Mouse (Mus musculus) midbrain, postnatal 0 days (tissue): Measurements from ENCODE around the gene Kcnc1. TPM values are rescaled to one million over a fixed set of nuclear protein-coding genes. Genes with fewer than 3 reads are reported as not detected.

Source experiments
- ATAC-seq: fragments of 200-750 bp; cut with Nextera tagmentation; 2 replicates; pipeline ENCODE4 v1.8.0; 2017; ENCODE audit warnings: moderate number of reproducible peaks, mild to moderate bottlenecking, moderate TSS enrichment, moderate library complexity; ENCODE audit not compliant: low FRiP score
- DNase-seq: peaks from one replicate; pipeline ENCODE4 v3.0.0-alpha.2; 2015; ENCODE audit warnings: low spot score
- H3K27ac ChIP-seq: fragments of 300-500 bp; sonication (generic); 2 replicates; pipeline ENCODE4 v1.5.1; 2014; ENCODE audit warnings: low read depth, mild to moderate bottlenecking, low read length, mixed read lengths
- H3K27me3 ChIP-seq: fragments of 300-500 bp; sonication (generic); 2 replicates; pipeline ENCODE4 v1.6.1; 2014; ENCODE audit warnings: low read length, control low read depth, mixed read lengths; ENCODE audit not compliant: insufficient read depth
- H3K36me3 ChIP-seq: fragments of 300-500 bp; sonication (generic); 2 replicates; pipeline ENCODE4 v1.6.1; 2014; ENCODE audit warnings: low read length, control low read depth, mixed read lengths; ENCODE audit not compliant: insufficient read depth
- H3K4me1 ChIP-seq: fragments of 300-500 bp; sonication (generic); 2 replicates; pipeline ENCODE4 v1.6.1; 2014; ENCODE audit warnings: mild to moderate bottlenecking, control low read depth, antibody characterized with exemption, low read length, mixed read lengths; ENCODE audit not compliant: insufficient read depth
- H3K4me2 ChIP-seq: fragments of 300-500 bp; sonication (generic); 2 replicates; pipeline ENCODE4 v1.6.1; 2014; ENCODE audit warnings: low read depth, mild to moderate bottlenecking, low read length, mixed read lengths; ENCODE audit not compliant: poor library complexity, severe bottlenecking
- H3K4me3 ChIP-seq: fragments of 300-500 bp; sonication (generic); 2 replicates; pipeline ENCODE4 v1.5.1; 2014; ENCODE audit warnings: low read depth, mild to moderate bottlenecking, low read length, moderate library complexity
- H3K9ac ChIP-seq: fragments of 300-500 bp; sonication (generic); replicated peaks from 2 replicates; pipeline ENCODE4 v1.6.1; 2014; ENCODE audit warnings: mild to moderate bottlenecking, low read length, moderate library complexity, mixed read lengths; ENCODE audit not compliant: poor library complexity, severe bottlenecking
- H3K9me3 ChIP-seq: fragments of 300-500 bp; sonication (generic); 2 replicates; pipeline ENCODE4 v1.6.1; 2016; ENCODE audit warnings: low read length, control low read depth
- CTCF ChIP-seq: IDR thresholded peaks from 2 replicates; pipeline ENCODE4 v1.5.1; 2016; ENCODE audit warnings: antibody characterized with exemption, mild to moderate bottlenecking
- WGBS: fragments of 180-500 bp; shearing (Covaris S2); extraction: QIAGEN DNeasy Blood & Tissue Kit; methylation state at CpG from one replicate; pipeline ENCODE4 v1.1.7; 2014; 5-methylcytosine and 5-hydroxymethylcytosine counted together
- polyA plus RNA-seq: library from polyadenylated mRNA; unstranded; fragments of >200 nt; fragmentation: Nextera tagmentation; extraction: Ambion mirVana; gene quantifications from 2 replicates; pipeline ENCODE4 v1.2.1, GENCODE M21; 2015
- total RNA-seq: library from RNA; depleted of rRNA; stranded (reverse); fragments of >200 nt; gene quantifications from 2 replicates; pipeline ENCODE4 v1.2.3, GENCODE M21; 2014; rRNA removed

The Kcnc1 gene
- 43.8 and 44.9 TPM in 2 replicates for total RNA-seq
- polyA plus RNA-seq, result 24.0 and 26.5 TPM in 2 replicates

DNA sequence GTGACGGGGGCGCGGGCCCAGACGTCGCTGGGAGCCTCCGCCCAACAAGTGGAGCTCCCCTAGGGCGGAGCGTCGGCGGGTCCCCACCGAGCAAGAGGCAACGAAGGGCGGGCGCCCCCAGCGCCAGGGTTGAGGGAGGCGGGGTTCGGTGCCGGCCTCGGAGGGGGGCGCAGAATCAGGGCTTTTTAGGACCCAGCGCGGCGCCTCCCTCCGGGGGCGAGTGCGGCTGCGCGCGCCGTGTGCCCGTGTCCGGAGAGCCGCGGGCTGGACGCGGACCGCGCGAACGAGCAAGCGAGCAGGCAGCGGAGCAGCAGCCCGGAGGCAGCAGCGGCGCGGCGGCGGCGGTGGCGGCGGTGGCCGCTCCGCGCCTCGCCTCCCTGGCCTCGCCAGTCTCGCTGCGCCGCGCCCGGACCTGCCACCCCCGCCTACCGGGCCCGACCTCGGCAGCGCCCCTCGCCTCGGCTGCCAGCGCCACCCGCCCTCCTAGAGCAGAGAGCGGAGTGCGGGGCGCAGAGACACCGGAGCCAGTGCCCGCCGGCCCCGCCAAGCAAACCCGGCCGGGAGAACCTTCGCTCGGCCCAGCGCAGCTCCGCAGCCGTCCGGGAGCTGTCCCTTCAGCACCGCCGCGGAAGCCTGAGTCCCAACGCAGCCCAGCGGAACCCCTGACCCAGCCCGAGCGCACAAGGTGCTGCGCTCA, at the start of gene Kcnc1:
Gene Kcnc1, plus strand, starts transcription at position 267 of the 697 bp plus-strand sequence.
- peak within 1 kb of the TSS; percentile 92 for H3K9ac ChIP-seq
- peak; percentile 91 for DNase-seq
- H3K4me2 ChIP-seq, result peak within 1 kb of the TSS; percentile 70
- no peaks in the 10 kb centered on the region for H3K9me3 ChIP-seq
- H3K27ac ChIP-seq, result peak within 1 kb of the TSS; percentile 84
- peak; percentile 71 for ATAC-seq
- H3K36me3 ChIP-seq, result no peaks in the 10 kb centered on the region
- H3K27me3 ChIP-seq, result peaks cover 7% of the 10 kb centered on the region
- peaks cover 16% of the 10 kb centered on the region for H3K4me1 ChIP-seq
- peak within 1 kb of the TSS; percentile 64 for H3K4me3 ChIP-seq
- 0% methylated on average over 41 of the region's 93 CpGs for WGBS
- peak; percentile 46 for TF ChIP-seq CTCF

DNA sequence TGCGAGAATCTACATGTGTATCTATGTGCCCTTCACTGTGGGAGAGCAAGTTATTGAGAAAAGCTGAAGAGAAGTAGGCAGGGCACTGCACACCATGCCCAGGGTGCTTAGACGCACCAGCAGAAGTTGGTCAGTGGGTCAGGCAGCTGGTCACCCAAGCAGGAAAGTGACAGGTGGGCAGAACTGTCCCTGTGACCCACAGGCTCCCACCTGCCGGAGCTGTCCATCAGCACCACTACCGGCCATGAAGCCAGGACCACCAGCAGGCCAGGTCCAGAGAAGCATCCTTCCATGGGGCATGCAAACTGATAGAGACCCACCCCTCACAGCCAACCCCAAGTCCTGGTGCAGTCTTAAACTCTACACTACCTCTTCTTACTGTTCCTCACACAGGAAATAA, 48.6 kb upstream of the Kcnc1 start:
- H3K9me3 ChIP-seq, result no peaks in the 10 kb centered on the region
- 78% methylated on average over 4 of the region's 4 CpGs for WGBS
- no peak for DNase-seq
- no peaks in the 10 kb centered on the region for H3K36me3 ChIP-seq
- ATAC-seq, result no peak
- H3K4me3 ChIP-seq, result no peak overlapping the region
- no peak overlapping the region for H3K27ac ChIP-seq
- TF ChIP-seq CTCF, result no peak
- H3K9ac ChIP-seq, result no peak overlapping the region
- no peak overlapping the region for H3K4me2 ChIP-seq
- peaks cover 5% of the 10 kb centered on the region; the same call in 1 of the 2 replicates for H3K27me3 ChIP-seq
- H3K4me1 ChIP-seq, result peaks cover 4% of the 10 kb centered on the region; the same call in 1 of the 2 replicates

DNA sequence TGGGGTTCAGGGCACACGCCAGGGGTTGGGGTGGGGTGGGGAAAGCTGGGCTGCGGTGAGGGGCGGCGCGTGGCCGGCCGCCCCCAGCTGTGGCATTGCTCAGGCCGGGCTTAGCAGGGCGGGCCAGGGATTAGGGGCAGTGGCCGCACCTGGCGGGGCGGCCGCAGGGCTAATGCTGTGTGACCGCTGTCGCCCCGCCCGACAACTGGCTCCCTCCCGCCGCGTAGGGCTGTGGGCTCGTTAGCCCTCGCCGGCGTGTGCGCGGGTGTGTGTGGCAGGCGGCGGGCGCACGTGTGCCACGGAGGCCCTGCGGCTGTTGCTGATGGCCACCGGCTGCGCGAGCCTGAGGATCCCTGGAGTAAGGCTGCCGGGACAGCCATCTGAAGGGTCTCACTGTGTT, 47.5 kb upstream of the Kcnc1 start:
- H3K9ac ChIP-seq, result peak overlapping the region; percentile 46
- DNase-seq (no peak), ATAC-seq (peak; percentile 47; the same call in 1 of the 2 replicates)
- WGBS, result 2% methylated on average over 25 of the region's 36 CpGs
- no peak for TF ChIP-seq CTCF
- H3K27me3 ChIP-seq, result peaks cover 5% of the 10 kb centered on the region; the same call in 1 of the 2 replicates
- H3K9me3 ChIP-seq, result no peaks in the 10 kb centered on the region
- H3K4me1 ChIP-seq, result peaks cover 4% of the 10 kb centered on the region; the same call in 1 of the 2 replicates
- H3K4me3 ChIP-seq, result peak overlapping the region; percentile 24; the same call in 1 of the 2 replicates
- no peak overlapping the region for H3K27ac ChIP-seq
- no peaks in the 10 kb centered on the region for H3K36me3 ChIP-seq
- H3K4me2 ChIP-seq, result peak overlapping the region; percentile 54

DNA sequence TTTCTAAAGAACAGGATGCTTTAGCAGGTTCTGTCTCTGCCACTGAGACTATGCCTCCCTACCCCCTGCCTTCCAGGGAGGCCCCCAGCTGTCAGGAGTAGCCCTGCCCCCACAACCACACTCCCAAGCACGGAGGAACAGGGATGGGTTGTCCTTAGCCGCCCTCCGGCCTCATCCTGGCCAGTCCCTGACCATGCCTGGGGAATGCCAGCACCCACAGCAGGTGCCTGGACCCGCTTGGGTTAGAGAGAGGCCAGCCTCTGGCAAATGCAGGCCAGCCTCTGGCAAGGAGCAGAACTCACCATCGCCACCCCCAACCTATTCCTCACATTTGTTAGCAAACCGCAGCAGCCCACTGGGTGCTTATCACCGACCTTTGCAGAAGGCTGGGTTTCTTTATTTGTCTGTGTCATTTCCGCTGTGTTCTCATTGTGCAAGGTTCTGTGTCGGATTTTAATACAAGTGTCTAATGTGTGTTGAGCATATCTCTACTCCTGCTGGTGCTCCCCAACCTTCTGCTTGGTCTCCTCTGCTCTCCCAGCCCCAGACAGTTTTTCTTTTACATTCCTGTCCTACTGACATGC, 46.1 kb upstream of the Kcnc1 start:
- Histone ChIP-seq H3K27ac (no peak overlapping the region), H3K4me2 (no peak overlapping the region), H3K9ac (no peak overlapping the region), H3K9me3 (no peaks in the 10 kb centered on the region), H3K36me3 (no peaks in the 10 kb centered on the region), H3K27me3 (peaks cover 5% of the 10 kb centered on the region; the same call in 1 of the 2 replicates), H3K4me3 (no peak overlapping the region), H3K4me1 (peaks cover 4% of the 10 kb centered on the region; the same call in 1 of the 2 replicates)
- WGBS, result 58% methylated on average over 9 of the region's 9 CpGs
- ATAC-seq, result no peak
- DNase-seq, result no peak
- no peak for TF ChIP-seq CTCF

DNA sequence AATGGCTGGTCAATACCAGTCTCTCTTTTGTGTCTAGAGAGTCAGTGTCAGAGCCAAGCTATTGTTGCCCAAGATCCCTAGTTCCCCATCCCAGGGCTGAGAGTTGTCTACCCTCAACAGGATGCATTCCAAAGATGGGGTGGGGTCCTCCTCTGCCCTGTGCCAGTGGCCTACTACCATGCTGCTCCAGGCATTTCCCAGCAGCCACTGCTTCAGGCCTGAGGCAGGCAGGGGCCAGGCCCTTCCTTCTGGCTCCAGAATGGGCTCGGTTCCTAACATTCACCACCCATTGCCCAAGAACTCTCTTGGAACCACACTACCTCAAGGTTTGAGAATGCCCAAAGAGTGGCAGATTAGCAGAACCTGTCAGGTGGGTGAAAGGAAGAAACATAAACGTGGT, 43.5 kb upstream of the Kcnc1 start:
- Histone ChIP-seq H3K27me3 (peaks cover 3% of the 10 kb centered on the region; the same call in 1 of the 2 replicates), H3K4me3 (no peak overlapping the region), H3K9me3 (no peaks in the 10 kb centered on the region), H3K36me3 (no peaks in the 10 kb centered on the region), H3K4me2 (no peak overlapping the region), H3K4me1 (peaks cover 4% of the 10 kb centered on the region; the same call in 1 of the 2 replicates), H3K9ac (no peak overlapping the region), H3K27ac (no peak overlapping the region)
- no peak for DNase-seq
- ATAC-seq, result no peak
- TF ChIP-seq CTCF, result no peak
- WGBS, result 70% methylated on average over 2 of the region's 2 CpGs

DNA sequence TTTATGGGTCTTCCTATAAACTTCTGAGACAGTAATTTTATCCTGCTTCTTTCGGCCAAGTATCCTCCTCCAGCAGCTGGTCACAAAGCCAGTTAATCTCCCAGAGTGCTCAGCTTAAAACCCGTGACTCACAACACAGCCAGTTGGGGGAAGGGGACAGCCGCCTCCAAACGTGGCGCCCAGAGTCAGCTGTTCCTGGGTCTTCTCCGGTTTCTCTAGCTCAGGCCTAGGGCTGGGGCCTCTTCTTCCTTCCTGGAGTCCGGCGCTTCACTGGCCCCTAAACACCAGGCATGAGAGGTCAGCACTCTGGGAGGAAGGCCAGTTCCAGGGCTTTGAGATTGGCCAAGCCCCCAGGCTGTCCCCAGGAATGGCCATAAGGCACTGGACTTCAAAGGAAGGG, 43.1 kb upstream of the Kcnc1 start:
- TF ChIP-seq CTCF, result no peak
- ATAC-seq (no peak), DNase-seq (no peak)
- Histone ChIP-seq H3K27me3 (no peaks in the 10 kb centered on the region), H3K36me3 (no peaks in the 10 kb centered on the region), H3K4me2 (no peak overlapping the region), H3K4me1 (peaks cover 4% of the 10 kb centered on the region; the same call in 1 of the 2 replicates), H3K4me3 (no peak overlapping the region), H3K9me3 (no peaks in the 10 kb centered on the region), H3K27ac (no peak overlapping the region), H3K9ac (no peak overlapping the region)
- 53% methylated on average over 8 of the region's 8 CpGs for WGBS
